Mouse (Mus musculus) adrenal gland, adult 10 weeks (tissue): ENCODE measurements around the gene Serpinb2. TPM values are rescaled to one million over a fixed set of nuclear protein-coding genes. Genes with fewer than 3 reads are reported as not detected.

ENCODE experiments used
- polyA plus RNA-seq: library from polyadenylated mRNA; stranded (reverse); fragments of 350-450 nt; fragmentation: Illumina TruSeq; extraction: RNeasy Lipid Tissue Mini Kit (QIAGEN cat#74804); gene quantifications from one replicate; pipeline ENCODE4 v1.2.3, GENCODE M21; 2014; ENCODE audit warnings: low read depth, low replicate concordance

Gene Serpinb2
- not detected for polyA plus RNA-seq

DNA sequence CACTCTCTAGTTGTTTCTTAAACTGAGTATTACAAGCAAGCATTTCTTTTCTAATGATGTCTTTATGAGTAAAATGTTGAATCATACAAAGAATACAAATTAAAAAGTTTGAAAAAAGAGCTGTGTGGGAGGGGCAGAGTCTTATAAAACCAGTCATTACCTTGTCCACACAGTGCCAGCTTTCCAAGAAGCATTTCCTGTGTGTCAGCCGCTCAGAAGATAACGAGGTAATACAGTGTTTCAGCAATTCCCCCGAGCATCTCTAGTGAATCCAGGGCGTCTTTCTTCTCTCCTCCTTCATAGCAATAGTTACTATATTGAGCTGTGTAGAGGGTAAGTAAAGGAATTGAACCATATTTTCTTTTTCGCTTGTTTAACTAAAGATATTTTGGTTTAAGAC lies at the start of gene Serpinb2:
Gene Serpinb2 (plus strand): TSS at position 172 of the 400 bp plus-strand sequence.

Other genes starting within 250 kb of the Serpinb2 start
- not detected for gene Serpinb3b, start 233.1 kb upstream of the Serpinb2 start, polyA plus RNA-seq
- gene Serpinb3c, start 233.1 kb upstream of the Serpinb2 start, polyA plus RNA-seq: not detected
- not detected for gene Serpinb11, start 150.2 kb upstream of the Serpinb2 start, polyA plus RNA-seq
- gene Serpinb7, start 111.8 kb upstream of the Serpinb2 start, polyA plus RNA-seq: not detected
- 2.4 TPM for gene Serpinb8, start 78.6 kb downstream of the Serpinb2 start, polyA plus RNA-seq